Mouse (Mus musculus) CD4-positive, CD25-positive, alpha-beta regulatory T cell (primary cell): Measurements from ENCODE around the gene 4930595M18Rik. TPM values are rescaled to one million over a fixed set of nuclear protein-coding genes. Genes with fewer than 3 reads are reported as not detected.

Experiments used
- polyA plus RNA-seq: library from polyadenylated mRNA; unstranded; fragments of 100-300 nt; shearing (Covaris generic); gene quantifications from one replicate; pipeline ENCODE4 v1.2.1, GENCODE M21; 2017

The 4930595M18Rik gene
- polyA plus RNA-seq = not detected

DNA sequence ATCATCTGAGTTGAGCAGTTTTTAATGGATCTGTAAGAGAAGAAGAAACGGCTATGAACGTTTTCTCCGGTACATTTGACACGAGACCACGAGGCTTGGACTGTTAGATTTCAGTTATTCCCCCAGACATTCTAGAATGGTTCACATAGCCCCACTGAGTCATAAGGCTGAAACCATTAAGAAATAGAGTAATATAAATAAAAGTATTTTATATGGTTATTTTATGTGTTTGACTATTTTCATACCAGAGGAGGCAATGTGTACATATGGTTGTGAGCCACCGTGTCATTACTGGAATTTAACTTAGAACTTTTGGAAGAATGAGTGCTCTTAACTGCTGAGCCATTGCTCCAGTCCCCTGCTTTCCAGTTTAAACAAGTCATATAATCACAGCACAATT lies at the start of gene 4930595M18Rik:
Gene 4930595M18Rik (minus strand): TSS at position 101 of the 400 bp plus-strand sequence.

